Mouse (Mus musculus) testis, adult 2 months (tissue): ENCODE data around the gene Anks3. TPM values are rescaled to one million over a fixed set of nuclear protein-coding genes. Genes with fewer than 3 reads are reported as not detected.

Source experiments
- H3K27ac ChIP-seq: fragments of 200-500 bp; 2 replicates; pipeline ENCODE4 v1.5.1; 2012; ENCODE audit warnings: low read depth, low read length; ENCODE audit not compliant: control insufficient read depth, insufficient read depth
- H3K27me3 ChIP-seq: fragments of 200-500 bp; 2 replicates; pipeline ENCODE4 v1.6.1; 2012; ENCODE audit warnings: mild to moderate bottlenecking, low read length, moderate library complexity; ENCODE audit not compliant: control insufficient read depth, insufficient read depth
- H3K36me3 ChIP-seq: fragments of 200-500 bp; 2 replicates; pipeline ENCODE4 v1.6.1; 2012; ENCODE audit warnings: mild to moderate bottlenecking, low read length; ENCODE audit not compliant: control insufficient read depth, insufficient read depth
- H3K4me1 ChIP-seq: fragments of 200-500 bp; 2 replicates; pipeline ENCODE4 v1.6.1; 2012; ENCODE audit warnings: low read length; ENCODE audit not compliant: control insufficient read depth, insufficient read depth
- H3K4me3 ChIP-seq: fragments of 200-500 bp; 2 replicates; pipeline ENCODE4 v1.5.1; 2012; ENCODE audit warnings: low read depth, mild to moderate bottlenecking, low read length, moderate library complexity, mixed read lengths; ENCODE audit not compliant: control insufficient read depth
- CTCF ChIP-seq: fragments of 200-500 bp; IDR thresholded peaks from 2 replicates; pipeline ENCODE4 v1.5.1; 2012; ENCODE audit warnings: low read depth, mild to moderate bottlenecking, inconsistent platforms, low read length, moderate library complexity; ENCODE audit not compliant: control insufficient read depth, insufficient read depth, insufficient replicate concordance
- POLR2A ChIP-seq: fragments of 200-500 bp; IDR thresholded peaks from 2 replicates; pipeline ENCODE4 v1.6.1; 2012; ENCODE audit warnings: low read depth, mild to moderate bottlenecking, inconsistent platforms, low read length, moderate library complexity; ENCODE audit not compliant: control insufficient read depth
- polyA plus RNA-seq: library from polyadenylated mRNA; depleted of rRNA; stranded (reverse); fragments of >200 nt; gene quantifications from 2 replicates; pipeline ENCODE4 v1.2.3, GENCODE M21; 2012; rRNA removed

Anks3 gene
- polyA plus RNA-seq, result 39.3 and 41.5 TPM in 2 replicates

DNA sequence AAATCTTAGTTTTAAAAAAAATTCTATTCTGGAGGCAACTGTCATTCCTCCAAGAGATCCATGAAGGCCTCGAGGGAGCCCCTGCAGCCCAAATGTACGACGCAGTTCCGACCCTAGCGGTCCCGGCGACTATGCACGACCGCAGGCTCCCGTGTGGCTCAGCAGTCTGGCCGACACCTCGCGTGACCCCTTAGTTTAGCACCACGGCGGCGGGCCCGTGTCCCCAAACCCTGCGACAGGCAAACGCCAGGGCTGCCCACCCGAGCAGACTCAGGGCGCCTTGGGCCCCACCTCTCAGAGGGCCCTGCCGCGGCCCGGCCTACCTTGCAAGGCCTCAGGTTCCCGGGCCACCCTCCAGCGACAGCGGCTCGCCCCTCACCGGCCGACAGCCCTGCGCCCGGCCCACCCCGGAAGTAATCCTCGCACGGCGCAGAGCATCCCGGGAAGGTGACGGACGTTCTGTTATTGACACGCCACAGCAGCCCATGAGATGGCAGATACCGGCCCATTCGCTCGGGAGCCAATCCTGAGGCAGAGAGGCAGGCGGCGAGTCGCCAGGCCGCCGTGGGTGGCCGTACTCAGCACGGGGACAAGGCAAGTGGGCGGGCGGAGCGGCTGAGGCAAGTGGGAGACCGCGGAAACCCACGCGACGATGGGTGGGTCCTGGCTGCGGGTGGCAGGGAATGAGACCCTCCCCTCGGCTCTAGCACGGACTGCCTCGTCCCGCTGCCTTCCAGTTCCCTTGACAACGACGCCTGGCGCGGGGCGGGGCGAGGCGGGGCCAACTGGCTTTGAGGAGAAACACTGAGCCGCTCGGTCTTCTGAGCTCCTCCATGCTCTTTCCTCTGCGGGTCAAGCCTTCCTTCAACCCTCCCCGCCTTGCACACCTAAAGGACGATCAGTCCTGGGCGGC lies at the start of gene Anks3:
Anks3 (minus strand) TSS at position 409 of the 913 bp plus-strand sequence.
- peaks cover 9% of the 10 kb centered on the region for H3K4me1 ChIP-seq
- H3K27me3 ChIP-seq, result no peaks in the 10 kb centered on the region
- H3K36me3 ChIP-seq, result peaks cover 1% of the 10 kb centered on the region
- H3K4me3 ChIP-seq, result peak within 1 kb of the TSS; percentile 100
- TF ChIP-seq POLR2A (peak; percentile 62), CTCF (no peak)
- H3K27ac ChIP-seq, result peak within 1 kb of the TSS; percentile 95

DNA sequence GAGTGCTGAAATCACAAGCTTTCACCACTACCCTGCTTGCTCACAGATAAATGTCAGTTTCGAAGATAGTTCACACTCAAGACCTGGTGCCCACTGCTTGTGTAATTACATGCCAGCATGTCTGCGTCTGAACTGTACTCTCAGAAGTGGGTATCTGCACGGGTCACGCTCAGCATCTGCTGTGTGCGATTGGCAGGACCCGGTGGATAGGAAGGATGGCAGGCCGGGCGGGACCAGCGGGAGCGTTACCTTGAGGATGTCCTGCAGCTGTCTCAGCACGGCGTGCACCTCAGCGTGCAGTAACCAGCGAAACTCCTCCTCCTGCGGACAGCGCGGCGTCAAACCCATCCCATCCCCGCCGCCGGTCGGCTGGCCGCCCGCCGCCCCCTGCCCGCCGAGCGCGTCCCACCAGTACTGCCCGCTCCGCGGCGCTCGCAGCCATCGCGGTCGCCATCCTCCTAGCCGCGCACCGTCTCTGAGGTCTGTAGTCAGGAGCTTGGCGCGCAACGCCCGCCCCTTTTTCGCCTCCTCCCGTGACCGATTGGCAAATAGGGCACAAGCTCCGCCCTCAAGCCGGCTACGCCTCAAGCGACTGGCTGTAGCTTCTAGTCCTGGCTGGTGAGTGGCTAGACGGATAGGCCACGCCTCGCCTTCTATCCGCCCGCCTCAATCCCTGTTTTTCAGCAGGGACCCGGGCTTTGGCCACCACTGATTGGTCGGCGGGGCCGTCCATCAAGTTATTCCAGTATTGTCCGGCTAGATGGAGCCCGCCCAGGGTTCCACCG lies 49.2 kb upstream of the Anks3 start, which contains the start of gene Rogdi:
Rogdi (minus strand) TSS at position 500 of the 785 bp plus-strand sequence.
- Histone ChIP-seq H3K4me1 (peaks cover 5% of the 10 kb centered on the region), H3K27me3 (no peaks in the 10 kb centered on the region), H3K36me3 (peaks cover 3% of the 10 kb centered on the region), H3K4me3 (peak within 1 kb of the TSS; percentile 98), H3K27ac (peak within 1 kb of the TSS; percentile 82)
- TF ChIP-seq CTCF, result no peak
- peak; percentile 80 for TF ChIP-seq POLR2A

DNA sequence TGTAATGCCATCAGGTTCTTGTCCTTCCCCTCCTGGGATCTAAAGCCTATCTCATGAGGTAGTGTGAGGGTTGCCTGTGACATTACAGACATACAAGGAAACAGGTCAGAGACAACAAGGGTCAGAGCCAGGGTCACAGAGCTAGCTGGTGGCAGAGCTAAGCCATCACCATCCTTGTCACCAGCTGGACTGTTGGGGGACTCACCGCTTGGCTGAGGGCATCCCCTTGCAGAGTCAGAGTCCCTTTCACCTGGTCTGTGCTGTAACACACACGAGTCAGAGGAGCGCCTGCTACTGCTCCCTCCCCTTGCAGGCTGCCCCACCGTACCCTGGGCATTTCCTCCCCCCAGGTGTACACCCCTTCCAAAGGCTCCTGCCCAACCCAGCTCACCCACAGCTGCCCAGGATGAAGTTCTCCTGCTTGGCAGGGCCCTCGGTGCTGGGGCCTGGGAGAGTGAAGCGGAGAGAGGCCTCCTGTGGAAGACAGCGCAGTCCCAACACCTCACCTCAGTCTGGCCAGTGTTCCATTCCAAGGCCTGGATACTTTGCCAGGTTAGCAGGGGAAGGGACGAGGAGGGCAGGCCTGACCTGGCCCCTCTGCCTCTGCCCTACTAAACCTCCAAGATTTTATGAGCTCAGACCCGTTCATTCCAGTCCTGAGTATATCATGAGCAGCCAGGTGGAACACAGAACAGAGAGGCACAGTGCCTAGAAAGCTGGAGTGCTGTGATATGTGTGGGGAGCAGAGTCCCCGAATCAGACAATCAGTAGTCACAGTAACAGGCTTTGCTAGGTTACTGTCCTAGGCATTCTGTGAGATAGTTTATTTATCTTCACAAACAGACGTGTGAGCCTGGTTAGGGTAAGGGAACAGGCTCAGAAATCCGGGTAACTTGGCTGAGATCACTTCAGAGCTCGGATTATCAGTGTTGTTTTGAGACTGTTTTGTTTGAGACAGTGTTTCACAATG lies 48.3 kb upstream of the Anks3 start:
- peak overlapping the region; percentile 82 for H3K27ac ChIP-seq
- peak overlapping the region; percentile 98 for H3K4me3 ChIP-seq
- no peaks in the 10 kb centered on the region for H3K27me3 ChIP-seq
- no peak for TF ChIP-seq CTCF
- no peak for TF ChIP-seq POLR2A
- peaks cover 13% of the 10 kb centered on the region for H3K4me1 ChIP-seq
- peaks cover 3% of the 10 kb centered on the region for H3K36me3 ChIP-seq

DNA sequence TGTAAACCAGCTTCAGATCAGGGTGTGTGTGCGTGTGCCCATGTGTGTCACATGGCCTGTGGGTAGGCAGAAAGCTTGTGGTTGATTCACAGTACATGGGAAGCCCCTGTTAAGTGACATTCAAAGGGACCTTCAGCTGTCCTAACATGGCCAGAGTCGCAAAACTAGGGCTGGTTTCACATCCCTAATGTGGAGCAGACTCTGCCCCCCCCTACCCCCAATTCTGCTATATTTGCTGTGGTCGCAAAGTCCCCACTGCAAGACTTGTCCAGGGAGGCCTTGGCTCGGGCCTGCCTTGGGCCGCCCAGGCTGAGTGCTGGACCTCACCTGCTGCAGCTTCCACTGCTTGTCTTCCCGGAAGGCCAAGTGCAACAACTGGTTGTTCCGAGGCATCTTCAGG lies 47.3 kb upstream of the Anks3 start:
- no peaks in the 10 kb centered on the region for H3K27me3 ChIP-seq
- TF ChIP-seq POLR2A (no peak), CTCF (no peak)
- no peak overlapping the region for H3K27ac ChIP-seq
- peak overlapping the region; percentile 98 for H3K4me3 ChIP-seq
- no peaks in the 10 kb centered on the region; the same call in 1 of the 2 replicates for H3K36me3 ChIP-seq
- peaks cover 17% of the 10 kb centered on the region for H3K4me1 ChIP-seq

DNA sequence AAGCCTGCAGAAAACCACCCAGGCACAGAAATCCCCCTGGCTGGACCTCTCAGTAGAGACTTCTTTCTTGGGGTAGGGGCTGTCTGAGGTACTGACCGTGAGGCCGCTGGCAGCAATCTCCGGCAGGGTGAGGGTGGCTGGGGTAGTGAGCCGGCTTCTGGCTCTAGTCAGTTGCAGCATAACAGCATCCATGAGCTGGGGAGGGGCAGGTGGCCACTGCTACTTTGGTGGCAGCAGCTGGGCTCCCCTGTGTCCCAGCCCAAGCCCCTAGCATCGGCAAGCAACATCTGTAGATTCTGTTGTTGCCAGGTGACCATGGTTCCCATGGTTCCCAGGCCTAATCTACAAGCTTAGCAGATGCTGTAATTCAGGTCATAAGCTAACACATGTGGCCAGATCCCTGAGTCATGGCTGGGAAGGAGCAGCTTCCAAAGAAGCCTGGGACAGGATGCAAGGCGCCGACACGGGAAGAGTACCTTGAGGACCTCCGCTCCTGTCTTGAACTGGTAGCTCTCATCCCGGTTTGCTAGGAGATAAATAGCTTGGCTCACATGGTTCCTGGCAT lies 46.4 kb upstream of the Anks3 start:
- Histone ChIP-seq H3K36me3 (no peaks in the 10 kb centered on the region), H3K27me3 (no peaks in the 10 kb centered on the region), H3K4me3 (peak overlapping the region; percentile 98), H3K4me1 (peaks cover 17% of the 10 kb centered on the region), H3K27ac (no peak overlapping the region)
- TF ChIP-seq CTCF, result no peak
- TF ChIP-seq POLR2A, result peak; percentile 10; the same call in 1 of the 2 replicates

DNA sequence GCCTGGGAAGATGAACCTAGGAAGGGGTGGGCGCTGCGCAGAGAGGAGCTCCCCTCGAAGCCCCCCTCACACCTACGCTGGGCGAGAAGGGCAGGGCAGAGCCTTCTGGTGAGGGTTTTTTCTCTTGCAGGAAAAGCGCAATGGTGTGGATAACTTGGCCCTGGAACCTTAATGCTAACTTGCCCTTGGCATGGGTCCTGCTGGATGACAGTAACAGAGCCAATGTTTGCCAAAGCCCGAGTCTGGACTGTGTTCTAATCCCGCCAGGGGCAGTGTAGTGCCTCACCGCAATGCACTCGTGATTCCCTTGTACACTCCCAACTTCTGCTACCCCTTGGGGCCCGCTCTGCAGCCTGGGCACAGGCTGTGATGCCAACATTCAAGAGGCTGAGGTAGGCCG lies 44.1 kb upstream of the Anks3 start:
- Histone ChIP-seq H3K36me3 (no peaks in the 10 kb centered on the region), H3K4me3 (no peak overlapping the region; the same call in 1 of the 2 replicates), H3K4me1 (peaks cover 17% of the 10 kb centered on the region), H3K27ac (no peak overlapping the region), H3K27me3 (no peaks in the 10 kb centered on the region)
- no peak for TF ChIP-seq POLR2A
- no peak for TF ChIP-seq CTCF
